Mouse (Mus musculus): ENCODE data around the gene Rnd3. TPM values are rescaled to one million over a fixed set of nuclear protein-coding genes. Genes with fewer than 3 reads are reported as not detected.

Rnd3 gene
- polyA plus RNA-seq, 1 experiment: 69.9 TPM

DNA sequence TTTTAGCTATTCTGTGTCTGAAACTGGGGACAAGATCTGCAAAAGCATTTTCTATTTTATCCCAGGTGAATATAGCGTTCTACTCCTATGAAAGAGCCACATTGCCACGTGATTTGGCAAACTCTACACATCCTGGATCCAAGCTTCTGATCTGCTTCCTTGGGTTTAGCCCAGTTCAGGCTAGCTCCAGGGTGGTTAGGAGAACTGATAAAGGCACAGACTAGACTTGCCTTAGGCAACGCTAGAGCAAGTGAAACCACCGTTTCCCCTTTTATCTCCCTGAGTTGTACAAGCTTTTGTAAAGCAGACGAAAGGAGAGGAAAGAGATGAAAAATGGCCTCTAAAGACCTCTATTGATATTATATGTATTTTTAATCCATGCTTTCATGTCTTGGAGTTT, 40.3 kb downstream of the Rnd3 start:
- TF ChIP-seq CTCF (IDR thresholded peaks at IDR 0.05; ENCODE audit: low read depth, low read length) (no peak), EP300 (IDR thresholded peaks at IDR 0.05; ENCODE audit: insufficient read depth, low read depth, low read length) (no peak), POLR2A (IDR thresholded peaks at IDR 0.05; ENCODE audit: insufficient read depth, low read length) (no peak)

DNA sequence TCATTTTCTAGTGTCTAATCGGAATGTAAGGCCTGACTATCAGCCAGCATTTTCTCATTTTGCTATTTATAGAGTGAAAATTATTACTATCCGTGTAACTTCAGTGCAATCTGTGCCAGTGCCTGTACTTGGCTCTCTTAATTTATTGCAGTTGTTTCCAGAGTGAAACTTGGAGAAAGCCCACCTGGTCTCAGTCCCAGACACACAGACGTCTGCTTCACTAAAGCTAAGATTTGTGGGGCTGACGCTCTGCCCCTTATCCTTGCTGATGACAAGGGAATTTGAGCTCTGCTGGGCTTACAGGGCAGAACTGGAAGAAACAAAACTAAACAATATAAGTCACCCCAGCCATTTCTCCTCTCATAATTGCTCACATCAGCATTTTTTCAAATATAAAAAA, 47.7 kb downstream of the Rnd3 start:
- TF ChIP-seq CTCF (IDR thresholded peaks at IDR 0.05; ENCODE audit: low read depth, low read length): no peak
- Histone ChIP-seq H3K27ac (ENCODE audit: insufficient read depth, low read length) (no peak overlapping the region), H3K9ac (ENCODE audit: low read depth, poor library complexity, severe bottlenecking) (no peak overlapping the region), H3K4me1 (ENCODE audit: control insufficient read depth, insufficient read depth, low read length) (no peaks in the 10 kb centered on the region), H3K36me3 (ENCODE audit: control insufficient read depth, insufficient read depth, low read length, poor library complexity, severe bottlenecking) (no peaks in the 10 kb centered on the region), H3K9me3 (replicated peaks; ENCODE audit: control insufficient read depth, insufficient read depth, low read length, poor library complexity, severe bottlenecking) (no peaks in the 10 kb centered on the region), H3K4me3 (ENCODE audit: low read depth, low read length) (no peak overlapping the region), H3K27me3 (ENCODE audit: control insufficient read depth, insufficient read depth, low read length, poor library complexity, severe bottlenecking) (no peaks in the 10 kb centered on the region)

More for the DNA sequence above, 40.3 kb downstream of the Rnd3 start:
- Histone ChIP-seq H3K36me3 (ENCODE audit: control insufficient read depth, insufficient read depth, low read length, poor library complexity, severe bottlenecking) (no peaks in the 10 kb centered on the region), H3K4me3 (ENCODE audit: low read depth, low read length) (no peak overlapping the region), H3K9me3 (replicated peaks; ENCODE audit: control insufficient read depth, insufficient read depth, low read length, poor library complexity, severe bottlenecking) (no peaks in the 10 kb centered on the region), H3K27me3 (ENCODE audit: control insufficient read depth, insufficient read depth, low read length, poor library complexity, severe bottlenecking) (no peaks in the 10 kb centered on the region), H3K4me1 (ENCODE audit: control insufficient read depth, insufficient read depth, low read length) (no peaks in the 10 kb centered on the region), H3K27ac (ENCODE audit: insufficient read depth, low read length) (no peak overlapping the region), H3K9ac (ENCODE audit: low read depth, poor library complexity, severe bottlenecking) (no peak overlapping the region)

DNA sequence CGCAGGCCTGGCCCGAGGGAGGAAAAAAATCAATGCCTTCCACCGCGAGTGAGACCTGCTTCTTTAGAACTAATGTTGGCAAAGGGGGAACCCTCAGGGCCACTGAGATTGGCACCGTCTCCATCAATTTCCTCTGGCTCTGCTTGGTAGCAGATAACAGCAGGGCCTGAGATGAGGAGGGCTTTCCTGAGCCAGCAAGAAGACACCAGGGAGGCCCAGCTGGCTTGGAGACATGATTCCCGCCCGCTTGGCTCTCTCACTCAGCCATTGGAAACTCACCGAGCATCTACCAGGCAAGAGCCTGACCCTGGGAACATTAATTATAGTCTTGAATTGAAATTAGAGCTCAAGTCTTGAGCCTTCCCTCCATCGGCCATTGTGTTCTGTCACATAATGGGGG, 48.9 kb downstream of the Rnd3 start:
- H3K9ac ChIP-seq (ENCODE audit: low read depth, poor library complexity, severe bottlenecking): no peak overlapping the region
- no peaks in the 10 kb centered on the region for H3K9me3 ChIP-seq (replicated peaks; ENCODE audit: control insufficient read depth, insufficient read depth, low read length, poor library complexity, severe bottlenecking)
- no peaks in the 10 kb centered on the region for H3K36me3 ChIP-seq (ENCODE audit: control insufficient read depth, insufficient read depth, low read length, poor library complexity, severe bottlenecking)
- H3K4me3 ChIP-seq (ENCODE audit: low read depth, low read length): no peak overlapping the region
- H3K4me1 ChIP-seq (ENCODE audit: control insufficient read depth, insufficient read depth, low read length): no peaks in the 10 kb centered on the region
- no peak overlapping the region for H3K27ac ChIP-seq (ENCODE audit: insufficient read depth, low read length)
- TF ChIP-seq POLR2A (IDR thresholded peaks at IDR 0.05; ENCODE audit: insufficient read depth, low read length) (no peak), EP300 (IDR thresholded peaks at IDR 0.05; ENCODE audit: insufficient read depth, low read depth, low read length) (no peak), CTCF (IDR thresholded peaks at IDR 0.05; ENCODE audit: low read depth, low read length) (no peak)
- H3K27me3 ChIP-seq (ENCODE audit: control insufficient read depth, insufficient read depth, low read length, poor library complexity, severe bottlenecking): no peaks in the 10 kb centered on the region

DNA sequence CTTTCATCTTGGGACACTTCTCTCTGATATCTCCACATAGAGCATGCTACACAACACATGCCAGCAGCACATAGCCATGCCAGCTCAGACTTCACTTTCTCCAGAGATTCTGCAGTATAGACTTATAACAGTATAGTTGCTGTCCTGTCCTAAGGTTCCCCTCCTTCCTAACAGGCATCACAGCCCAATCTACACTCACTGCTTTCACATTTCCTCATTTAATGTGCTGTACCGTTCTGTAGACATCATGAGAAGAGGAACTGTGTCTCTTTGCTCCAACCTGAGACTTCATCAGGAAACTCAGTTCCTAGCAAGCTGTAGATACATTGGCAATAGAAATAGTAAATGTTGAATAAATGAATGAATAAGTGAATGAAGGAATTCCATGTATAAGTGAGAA, 49.7 kb downstream of the Rnd3 start:
- TF ChIP-seq CTCF (IDR thresholded peaks at IDR 0.05; ENCODE audit: low read depth, low read length): no peak
- TF ChIP-seq EP300 (IDR thresholded peaks at IDR 0.05; ENCODE audit: insufficient read depth, low read depth, low read length): no peak
- TF ChIP-seq POLR2A (IDR thresholded peaks at IDR 0.05; ENCODE audit: insufficient read depth, low read length): no peak
- Histone ChIP-seq H3K27ac (ENCODE audit: insufficient read depth, low read length) (no peak overlapping the region), H3K9me3 (replicated peaks; ENCODE audit: control insufficient read depth, insufficient read depth, low read length, poor library complexity, severe bottlenecking) (no peaks in the 10 kb centered on the region), H3K9ac (ENCODE audit: low read depth, poor library complexity, severe bottlenecking) (no peak overlapping the region), H3K27me3 (ENCODE audit: control insufficient read depth, insufficient read depth, low read length, poor library complexity, severe bottlenecking) (no peaks in the 10 kb centered on the region), H3K36me3 (ENCODE audit: control insufficient read depth, insufficient read depth, low read length, poor library complexity, severe bottlenecking) (no peaks in the 10 kb centered on the region), H3K4me3 (ENCODE audit: low read depth, low read length) (no peak overlapping the region), H3K4me1 (ENCODE audit: control insufficient read depth, insufficient read depth, low read length) (no peaks in the 10 kb centered on the region)

DNA sequence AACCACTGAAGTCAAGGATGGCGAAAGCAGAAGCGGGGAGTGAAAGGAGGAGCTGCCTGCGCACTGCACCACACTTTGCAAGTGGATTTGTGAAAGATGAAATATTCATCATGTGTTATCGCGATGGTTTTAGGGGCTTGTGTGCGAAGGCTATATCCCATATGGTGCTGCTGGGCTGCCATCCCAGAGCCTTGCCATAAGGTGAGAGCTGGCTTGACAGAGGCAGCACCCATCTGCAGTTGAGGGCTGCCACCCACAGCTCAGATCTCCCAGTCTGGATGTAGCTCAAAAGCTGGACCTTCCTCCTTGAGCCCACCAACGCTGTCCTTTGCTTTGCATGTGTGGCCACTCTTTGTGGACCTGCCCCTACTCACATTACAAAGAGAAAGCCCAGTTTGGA, 58.2 kb downstream of the Rnd3 start:
- TF ChIP-seq POLR2A (IDR thresholded peaks at IDR 0.05; ENCODE audit: insufficient read depth, low read length): no peak
- TF ChIP-seq EP300 (IDR thresholded peaks at IDR 0.05; ENCODE audit: insufficient read depth, low read depth, low read length): no peak
- TF ChIP-seq CTCF (IDR thresholded peaks at IDR 0.05; ENCODE audit: low read depth, low read length): no peak
- Histone ChIP-seq H3K9ac (ENCODE audit: low read depth, poor library complexity, severe bottlenecking) (no peak overlapping the region), H3K4me1 (ENCODE audit: control insufficient read depth, insufficient read depth, low read length) (no peaks in the 10 kb centered on the region), H3K36me3 (ENCODE audit: control insufficient read depth, insufficient read depth, low read length, poor library complexity, severe bottlenecking) (no peaks in the 10 kb centered on the region), H3K9me3 (replicated peaks; ENCODE audit: control insufficient read depth, insufficient read depth, low read length, poor library complexity, severe bottlenecking) (no peaks in the 10 kb centered on the region), H3K27me3 (ENCODE audit: control insufficient read depth, insufficient read depth, low read length, poor library complexity, severe bottlenecking) (no peaks in the 10 kb centered on the region), H3K4me3 (ENCODE audit: low read depth, low read length) (no peak overlapping the region), H3K27ac (ENCODE audit: insufficient read depth, low read length) (no peak overlapping the region)

DNA sequence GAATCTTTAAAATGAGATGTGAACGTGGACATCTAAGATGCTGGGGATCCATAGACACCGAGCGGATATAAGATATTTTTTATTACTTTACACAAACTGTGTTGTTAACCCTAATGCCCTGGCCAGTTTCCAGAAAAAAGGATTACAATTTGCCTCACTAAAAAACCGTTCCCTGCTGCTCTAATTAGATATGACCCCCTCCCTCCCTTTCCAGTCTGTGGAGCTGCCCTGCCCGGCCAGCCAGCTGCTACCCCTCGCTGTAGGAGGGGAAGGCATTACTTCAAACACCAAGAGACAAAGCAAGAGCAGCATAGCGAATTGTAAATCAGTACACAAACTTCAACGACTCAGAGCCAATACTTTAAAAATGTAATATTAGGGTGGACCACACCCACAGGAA, 58.9 kb downstream of the Rnd3 start:
- Histone ChIP-seq H3K9me3 (replicated peaks; ENCODE audit: control insufficient read depth, insufficient read depth, low read length, poor library complexity, severe bottlenecking) (no peaks in the 10 kb centered on the region), H3K27me3 (ENCODE audit: control insufficient read depth, insufficient read depth, low read length, poor library complexity, severe bottlenecking) (no peaks in the 10 kb centered on the region), H3K4me1 (ENCODE audit: control insufficient read depth, insufficient read depth, low read length) (peaks cover 2% of the 10 kb centered on the region), H3K9ac (ENCODE audit: low read depth, poor library complexity, severe bottlenecking) (no peak overlapping the region), H3K4me3 (ENCODE audit: low read depth, low read length) (no peak overlapping the region), H3K36me3 (ENCODE audit: control insufficient read depth, insufficient read depth, low read length, poor library complexity, severe bottlenecking) (no peaks in the 10 kb centered on the region), H3K27ac (ENCODE audit: insufficient read depth, low read length) (no peak overlapping the region)
- TF ChIP-seq CTCF (IDR thresholded peaks at IDR 0.05; ENCODE audit: low read depth, low read length): no peak

Data from ES-Bruce4 (cell line).